Mouse (Mus musculus): ENCODE results near the gene Ccdc78. TPM values are rescaled to one million over a fixed set of nuclear protein-coding genes. Genes with fewer than 3 reads are reported as not detected.
"Not testable (repeated sequence)": the region's sequence is repeated elsewhere in the genome, so short reads cannot be mapped to it uniquely, and the experiment has no call there.

Gene Ccdc78
- polyA plus RNA-seq, 1 experiment from 2014 or later: 0.04 TPM

- no peak overlapping the region for H3K9ac ChIP-seq (ENCODE audit: low read depth, low read length)
- no peak for ATAC-seq (ENCODE audit: low read depth)
Measured at GRCm38 (mm10) chr17:25801029-25801428, 14.6 kb downstream of the Ccdc78 start.

GRCm38 (mm10) chr17:25802825-25803517 lies 16.6 kb downstream of the Ccdc78 start:
- H3K9ac ChIP-seq (ENCODE audit: low read depth, low read length): no peak overlapping the region
- H3K27ac ChIP-seq (ENCODE audit: low read length): no peak overlapping the region
- H3K4me1 ChIP-seq (ENCODE audit: control insufficient read depth, low read depth, low read length): no peaks in the 10 kb centered on the region; the same call in 1 of the 2 replicates
- H3K9me3 ChIP-seq (replicated peaks; ENCODE audit: control insufficient read depth, low read length): no peaks in the 10 kb centered on the region
- WGBS (ENCODE audit: insufficient replicate concordance): 8% methylated on average over 10 of the region's 10 CpGs
- H3K36me3 ChIP-seq (ENCODE audit: control insufficient read depth, insufficient read depth): no peaks in the 10 kb centered on the region
- peaks cover 18% of the 10 kb centered on the region for H3K27me3 ChIP-seq (ENCODE audit: control insufficient read depth, insufficient read depth, low read depth, low read length)
- H3K4me2 ChIP-seq (ENCODE audit: low read depth, low read length): no peak overlapping the region
- no peak for ATAC-seq (ENCODE audit: low read depth)
- H3K4me3 ChIP-seq (ENCODE audit: low read depth, low read length): no peak overlapping the region

More at GRCm38 (mm10) chr17:25801029-25801428, 14.6 kb downstream of the Ccdc78 start:
- WGBS (ENCODE audit: insufficient replicate concordance): 3% methylated on average over 6 of the region's 6 CpGs
- Histone ChIP-seq H3K4me1 (ENCODE audit: control insufficient read depth, low read depth, low read length) (peaks cover 11% of the 10 kb centered on the region), H3K27ac (ENCODE audit: low read length) (no peak overlapping the region), H3K36me3 (ENCODE audit: control insufficient read depth, insufficient read depth) (no peaks in the 10 kb centered on the region), H3K4me2 (ENCODE audit: low read depth, low read length) (no peak overlapping the region), H3K9me3 (replicated peaks; ENCODE audit: control insufficient read depth, low read length) (no peaks in the 10 kb centered on the region), H3K4me3 (ENCODE audit: low read depth, low read length) (no peak overlapping the region), H3K27me3 (ENCODE audit: control insufficient read depth, insufficient read depth, low read depth, low read length) (peaks cover 15% of the 10 kb centered on the region)

DNA sequence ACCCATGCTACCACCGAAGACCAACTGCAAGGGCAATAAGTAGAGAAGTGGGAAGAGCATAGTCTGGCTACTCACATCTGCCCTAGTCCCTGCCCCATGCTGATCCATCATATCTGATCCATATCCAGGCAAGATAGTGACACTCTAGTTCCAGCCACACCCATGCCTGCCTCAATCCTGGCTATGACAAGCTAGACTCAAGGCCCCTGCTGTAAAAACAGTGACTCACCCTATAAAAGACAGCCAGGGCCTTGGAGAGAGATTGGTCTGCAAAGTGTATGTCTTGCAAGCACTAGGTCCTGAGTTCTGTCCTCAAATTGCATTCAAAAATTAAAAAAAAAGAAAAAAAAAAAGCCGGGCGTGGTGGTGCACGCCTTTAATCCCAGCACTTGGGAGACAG lies 20.1 kb downstream of the Ccdc78 start:
- no peak for ATAC-seq (ENCODE audit: low read depth)
- Histone ChIP-seq H3K27me3 (ENCODE audit: control insufficient read depth, insufficient read depth, low read depth, low read length) (peaks cover 47% of the 10 kb centered on the region), H3K36me3 (ENCODE audit: control insufficient read depth, insufficient read depth) (no peaks in the 10 kb centered on the region), H3K9me3 (replicated peaks; ENCODE audit: control insufficient read depth, low read length) (no peaks in the 10 kb centered on the region), H3K27ac (ENCODE audit: low read length) (no peak overlapping the region), H3K4me1 (ENCODE audit: control insufficient read depth, low read depth, low read length) (peaks cover 9% of the 10 kb centered on the region), H3K9ac (ENCODE audit: low read depth, low read length) (no peak overlapping the region), H3K4me3 (ENCODE audit: low read depth, low read length) (no peak overlapping the region), H3K4me2 (ENCODE audit: low read depth, low read length) (no peak overlapping the region)
- 64% methylated on average over 4 of the region's 4 CpGs for WGBS (ENCODE audit: insufficient replicate concordance)

DNA sequence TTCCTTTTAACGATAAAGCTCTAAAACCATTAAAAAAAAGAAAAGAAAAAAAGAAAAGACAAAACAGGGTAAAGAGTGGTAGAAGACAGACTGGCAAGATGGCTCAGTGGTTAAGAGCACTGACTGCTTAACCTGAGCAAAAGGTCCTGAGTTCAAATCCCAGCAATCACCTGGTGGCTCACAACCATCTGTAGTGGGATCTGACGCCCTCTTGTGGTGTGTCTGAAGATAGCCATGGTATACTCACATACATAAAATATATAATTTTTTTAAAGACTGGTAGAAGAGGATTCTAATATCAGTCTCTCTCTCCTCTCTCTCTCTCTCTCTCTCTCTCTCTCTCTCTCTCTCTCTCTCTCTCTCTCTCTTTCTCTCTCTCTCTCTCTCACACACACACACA lies 21.1 kb downstream of the Ccdc78 start:
- WGBS (ENCODE audit: insufficient replicate concordance): 29% methylated on average over 2 of the region's 2 CpGs
- H3K4me2 ChIP-seq (ENCODE audit: low read depth, low read length); H3K4me3 ChIP-seq (ENCODE audit: low read depth, low read length); H3K9ac ChIP-seq (ENCODE audit: low read depth, low read length); H3K4me1 ChIP-seq (ENCODE audit: control insufficient read depth, low read depth, low read length); H3K9me3 ChIP-seq (replicated peaks; ENCODE audit: control insufficient read depth, low read length); H3K27ac ChIP-seq (ENCODE audit: low read length); H3K36me3 ChIP-seq (ENCODE audit: control insufficient read depth, insufficient read depth); ATAC-seq (ENCODE audit: low read depth): not testable (repeated sequence)
- H3K27me3 ChIP-seq (ENCODE audit: control insufficient read depth, insufficient read depth, low read depth, low read length): peaks cover 49% of the 10 kb centered on the region

DNA sequence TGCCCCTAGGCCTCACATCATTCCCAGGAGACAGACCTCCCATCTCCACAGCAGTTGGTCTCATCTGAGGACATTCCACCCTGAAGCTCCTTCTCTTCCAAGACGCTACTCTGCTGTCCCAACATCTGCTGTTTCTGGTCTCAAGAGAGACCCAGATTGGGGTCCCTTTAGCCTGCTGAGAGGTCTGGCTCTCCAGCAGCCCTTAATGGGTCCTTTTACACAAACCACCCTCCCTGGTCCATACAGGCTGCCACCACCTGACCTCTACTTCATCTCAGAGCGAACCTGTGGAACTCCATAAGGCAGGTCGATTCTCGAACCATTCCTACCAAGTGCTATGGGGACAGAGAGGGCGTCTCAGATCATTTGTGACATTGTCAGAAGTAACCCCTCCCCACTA lies 21.6 kb downstream of the Ccdc78 start:
- Histone ChIP-seq H3K9me3 (replicated peaks; ENCODE audit: control insufficient read depth, low read length) (no peaks in the 10 kb centered on the region), H3K36me3 (ENCODE audit: control insufficient read depth, insufficient read depth) (no peaks in the 10 kb centered on the region), H3K4me3 (ENCODE audit: low read depth, low read length) (no peak overlapping the region), H3K27me3 (ENCODE audit: control insufficient read depth, insufficient read depth, low read depth, low read length) (peaks cover 50% of the 10 kb centered on the region), H3K4me2 (ENCODE audit: low read depth, low read length) (no peak overlapping the region), H3K9ac (ENCODE audit: low read depth, low read length) (no peak overlapping the region), H3K4me1 (ENCODE audit: control insufficient read depth, low read depth, low read length) (peaks cover 9% of the 10 kb centered on the region), H3K27ac (ENCODE audit: low read length) (no peak overlapping the region)
- 33% methylated on average over 5 of the region's 5 CpGs for WGBS (ENCODE audit: insufficient replicate concordance)
- no peak for ATAC-seq (ENCODE audit: low read depth)

GRCm38 (mm10) chr17:25808789-25809605 lies 22.6 kb downstream of the Ccdc78 start, which contains the start of gene Fbxl16:
TSS of gene Fbxl16 (plus strand) at chr17:25809085.
- under 1% methylated on average over 91 of the region's 100 CpGs for WGBS (ENCODE audit: insufficient replicate concordance)
- H3K27ac ChIP-seq (ENCODE audit: low read length): no peak within 1 kb of the TSS
- peak; percentile 66; the same call in 1 of the 2 replicates for ATAC-seq (ENCODE audit: low read depth)
- peaks cover 55% of the 10 kb centered on the region for H3K27me3 ChIP-seq (ENCODE audit: control insufficient read depth, insufficient read depth, low read depth, low read length)
- H3K9ac ChIP-seq (ENCODE audit: low read depth, low read length): peak within 1 kb of the TSS; percentile 8; the same call in 1 of the 2 replicates
- H3K4me3 ChIP-seq (ENCODE audit: low read depth, low read length): peak within 1 kb of the TSS; percentile 56
- peak within 1 kb of the TSS; percentile 67 for H3K4me2 ChIP-seq (ENCODE audit: low read depth, low read length)
- H3K9me3 ChIP-seq (replicated peaks; ENCODE audit: control insufficient read depth, low read length): no peaks in the 10 kb centered on the region
- no peaks in the 10 kb centered on the region for H3K36me3 ChIP-seq (ENCODE audit: control insufficient read depth, insufficient read depth)
- H3K4me1 ChIP-seq (ENCODE audit: control insufficient read depth, low read depth, low read length): peaks cover 9% of the 10 kb centered on the region

DNA sequence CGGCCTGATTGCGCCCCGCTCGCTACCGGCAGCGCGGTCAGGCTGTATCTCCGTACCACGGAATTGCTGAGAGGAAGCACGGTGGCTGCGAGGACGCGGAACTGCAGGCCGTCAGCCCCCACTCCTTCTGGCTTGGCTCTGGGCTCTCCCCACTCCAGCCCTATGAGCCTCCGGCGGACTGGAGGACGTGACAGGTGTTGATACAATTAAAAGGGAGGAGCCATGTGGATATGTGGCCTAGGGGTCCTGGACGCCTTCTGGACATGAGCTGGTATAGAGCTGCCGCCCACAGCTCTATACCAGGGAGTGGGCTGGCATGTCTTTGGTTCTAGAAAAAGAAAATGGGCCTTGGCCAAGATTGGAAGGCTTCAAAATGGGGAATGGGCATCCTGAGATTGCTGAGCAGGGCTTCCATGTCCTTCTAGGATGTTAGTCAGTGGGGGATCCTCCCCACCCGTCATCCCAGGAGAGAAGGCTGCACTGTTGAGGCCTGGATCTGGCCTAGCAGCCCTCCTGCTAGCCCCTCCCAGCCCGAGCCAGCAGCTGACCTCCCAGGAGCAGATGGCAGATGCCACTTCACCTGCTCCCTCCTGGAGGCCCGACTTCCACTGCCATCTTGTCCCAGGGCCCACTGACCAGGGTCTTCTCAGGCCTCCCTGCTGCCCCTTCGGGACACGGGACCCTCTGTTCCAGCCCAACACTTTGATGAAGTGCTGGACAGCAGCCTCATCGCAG lies 23.4 kb downstream of the Ccdc78 start:
- Histone ChIP-seq H3K36me3 (ENCODE audit: control insufficient read depth, insufficient read depth) (no peaks in the 10 kb centered on the region), H3K4me3 (ENCODE audit: low read depth, low read length) (peak overlapping the region; percentile 56), H3K27ac (ENCODE audit: low read length) (no peak overlapping the region), H3K4me1 (ENCODE audit: control insufficient read depth, low read depth, low read length) (peaks cover 9% of the 10 kb centered on the region), H3K27me3 (ENCODE audit: control insufficient read depth, insufficient read depth, low read depth, low read length) (peaks cover 55% of the 10 kb centered on the region), H3K4me2 (ENCODE audit: low read depth, low read length) (peak overlapping the region; percentile 67), H3K9ac (ENCODE audit: low read depth, low read length) (no peak overlapping the region), H3K9me3 (replicated peaks; ENCODE audit: control insufficient read depth, low read length) (no peaks in the 10 kb centered on the region)
- ATAC-seq (ENCODE audit: low read depth): no peak
- 10% methylated on average over 25 of the region's 25 CpGs for WGBS (ENCODE audit: insufficient replicate concordance)

DNA sequence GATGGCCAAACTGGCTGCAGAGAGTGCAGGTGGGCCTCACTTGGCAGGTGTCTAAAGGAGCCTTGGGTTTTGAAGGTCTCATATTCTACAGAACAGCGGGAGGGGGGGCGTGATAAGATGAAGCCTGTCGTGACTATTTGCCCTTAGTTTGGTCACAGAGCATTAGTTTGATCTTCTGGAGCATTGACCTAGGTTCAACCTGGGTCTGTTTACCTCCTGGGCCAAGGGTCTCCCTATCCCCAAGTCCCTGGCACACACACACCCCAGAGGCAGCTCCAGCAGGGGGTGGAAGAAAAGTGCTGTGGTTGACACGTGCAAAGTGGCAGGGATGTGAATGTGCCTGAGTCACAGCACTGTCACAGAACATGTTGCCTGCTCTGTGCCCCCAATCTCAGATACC lies 24.5 kb downstream of the Ccdc78 start:
- H3K27ac ChIP-seq (ENCODE audit: low read length): no peak overlapping the region

More for the DNA sequence above, 24.5 kb downstream of the Ccdc78 start:
- Histone ChIP-seq H3K4me3 (ENCODE audit: low read depth, low read length) (no peak overlapping the region), H3K27me3 (ENCODE audit: control insufficient read depth, insufficient read depth, low read depth, low read length) (peaks cover 55% of the 10 kb centered on the region), H3K4me1 (ENCODE audit: control insufficient read depth, low read depth, low read length) (peaks cover 9% of the 10 kb centered on the region), H3K9me3 (replicated peaks; ENCODE audit: control insufficient read depth, low read length) (no peaks in the 10 kb centered on the region), H3K36me3 (ENCODE audit: control insufficient read depth, insufficient read depth) (no peaks in the 10 kb centered on the region), H3K4me2 (ENCODE audit: low read depth, low read length) (no peak overlapping the region), H3K9ac (ENCODE audit: low read depth, low read length) (no peak overlapping the region)
- ATAC-seq (ENCODE audit: low read depth): no peak
- WGBS (ENCODE audit: insufficient replicate concordance): 63% methylated on average over 4 of the region's 4 CpGs

All from liver, embryonic 16.5 days (tissue).